9 mouse cellular contexts compared by ENCODE assay signal in genomic region chr9:121315901-121316595, GRCm38 (mm10). TPM values are rescaled to one million over a fixed set of nuclear protein-coding genes. Genes with fewer than 3 reads are reported as not detected.
A peak's percentile ranks its signal among the peaks of the same experiment; 100 is the strongest.
DNase-seq lines count a peak whose midpoint lies in the region; ATAC-seq and TF ChIP-seq lines count a peak whose summit lies in the region.
"Had no signal": no experiment of that assay in that cellular context is flagged by ENCODE, and none has a peak within 500 bp of the region (broad histone marks: within the 10 kb centered on the region; RNA-seq: fewer than 3 reads in every experiment).

No protein-coding gene starts in this region.

- DNase-seq in layer of hippocampus, adult 2 months (ENCODE audit: low spot score in 2 of 2) = no peak
- no peak for DNase-seq in layer of hippocampus, postnatal 10 days (ENCODE audit: low spot score in 2 of 2)
- peak; percentile 63 for DNase-seq in brain, adult 2 months (ENCODE audit: low read depth, low spot score)
- no peak for DNase-seq in hindbrain, embryonic 11.5 days (ENCODE audit: low spot score)
- no peak for DNase-seq in adrenal gland, postnatal 36 days
- DNase-seq in gastrocnemius, adult 18-20 months (ENCODE audit: low spot score) = no peak
- no peak for DNase-seq in spleen, postnatal 14 days (ENCODE audit: low spot score in 2 of 2)
- DNase-seq: kidney, postnatal 14 days had no signal

- H3K27me3 ChIP-seq in hindbrain, embryonic 11.5 days (ENCODE audit: control insufficient read depth, insufficient read depth, low read length) = no peaks in the 10 kb centered on the region
- no peaks in the 10 kb centered on the region for H3K27me3 ChIP-seq in midbrain, embryonic 13.5 days

- H3K9me3 ChIP-seq in hindbrain, embryonic 11.5 days (ENCODE audit: control insufficient read depth, low read length) = no peaks in the 10 kb centered on the region
- H3K9me3 ChIP-seq in midbrain, embryonic 13.5 days = no peaks in the 10 kb centered on the region

- no peak overlapping the region for H3K4me2 ChIP-seq in hindbrain, embryonic 11.5 days (replicated peaks; ENCODE audit: low read depth, low read length)
- no peak overlapping the region for H3K4me2 ChIP-seq in midbrain, embryonic 13.5 days (replicated peaks)

- H3K36me3 ChIP-seq in hindbrain, embryonic 11.5 days (ENCODE audit: control insufficient read depth, insufficient read depth, low read length) = no peaks in the 10 kb centered on the region
- 0 out of 2 replicates have a peak, but pooled peaks cover 4% of the 10 kb centered on the region for H3K36me3 ChIP-seq in midbrain, embryonic 13.5 days

- TF ChIP-seq CTCF in layer of hippocampus, adult 2 months (conservative IDR thresholded peaks at IDR 0.05) = no peak

- H3K9ac ChIP-seq in hindbrain, embryonic 11.5 days (ENCODE audit: low read depth, low read length) = no peak overlapping the region
- H3K9ac ChIP-seq in midbrain, embryonic 13.5 days (replicated peaks) = no peak overlapping the region

- WGBS in hindbrain, embryonic 11.5 days = 78% methylated on average over 4 of the region's 4 CpGs
- 57% methylated on average over 4 of the region's 4 CpGs for WGBS in midbrain, embryonic 13.5 days

- H3K27ac ChIP-seq in layer of hippocampus, adult 2 months = peak overlapping the region; percentile 85
- peak overlapping the region; percentile 44; the same call in 1 of the 2 replicates for H3K27ac ChIP-seq in hindbrain, embryonic 11.5 days (ENCODE audit: low read depth, low read length)
- H3K27ac ChIP-seq in midbrain, embryonic 13.5 days = peak overlapping the region; percentile 82

- ATAC-seq in hindbrain, embryonic 11.5 days (ENCODE audit: low FRiP score) = no peak
- no peak for ATAC-seq in midbrain, embryonic 13.5 days

- no peak overlapping the region for H3K4me3 ChIP-seq in layer of hippocampus, adult 2 months
- no peak overlapping the region for H3K4me3 ChIP-seq in hindbrain, embryonic 11.5 days (ENCODE audit: low read depth, low read length)
- H3K4me3 ChIP-seq in midbrain, embryonic 13.5 days (replicated peaks) = no peak overlapping the region

- H3K4me1 ChIP-seq in hindbrain, embryonic 11.5 days (replicated peaks; ENCODE audit: control insufficient read depth, insufficient read depth, low read length) = peaks cover 26% of the 10 kb centered on the region
- peaks cover 73% of the 10 kb centered on the region for H3K4me1 ChIP-seq in midbrain, embryonic 13.5 days (replicated peaks)

RNA-seq across cellular contexts. Expression of gene Trak1, which starts 18.7 kb away (rescaled TPM):
- total RNA-seq in layer of hippocampus, adult 2 months (2021) = 100 to 1,000 TPM; 255 to 260 TPM
- total RNA-seq in layer of hippocampus, postnatal 10 days (2021) = 100 to 1,000 TPM; 207 to 210 TPM
- 19.8 and 21.2 TPM in 2 replicates for polyA plus RNA-seq in hindbrain, embryonic 11.5 days (2014; fragmentation: Nextera tagmentation; extraction: Ambion mirVana)
- 41.1 and 44.8 TPM in 2 replicates for polyA plus RNA-seq in midbrain, embryonic 13.5 days (2015; fragmentation: Nextera tagmentation; extraction: Ambion mirVana)
- 10 to 100 TPM; 68.0 to 75.3 TPM for total RNA-seq in adrenal gland, postnatal 36 days (2021)
- total RNA-seq in gastrocnemius, adult 18-20 months (2021) = 100 to 1,000 TPM; 172 to 191 TPM

RNA-seq across cellular contexts. Expression of gene Ulk4, which starts 39.1 kb away (rescaled TPM):
- total RNA-seq in layer of hippocampus, adult 2 months (2021) = 1 to 10 TPM; 9.5 to 9.9 TPM
- total RNA-seq in layer of hippocampus, postnatal 10 days (2021) = 1 to 10 TPM; 7.7 to 9.6 TPM
- polyA plus RNA-seq in hindbrain, embryonic 11.5 days (2014; fragmentation: Nextera tagmentation; extraction: Ambion mirVana) = 161 and 185 TPM in 2 replicates
- 151 and 159 TPM in 2 replicates for polyA plus RNA-seq in midbrain, embryonic 13.5 days (2015; fragmentation: Nextera tagmentation; extraction: Ambion mirVana)
- 1 to 10 TPM; 1.7 to 1.9 TPM for total RNA-seq in adrenal gland, postnatal 36 days (2021)
- under 1 TPM; 0.07 TPM for total RNA-seq in gastrocnemius, adult 18-20 months (2021)
